Mouse (Mus musculus) heart, postnatal 0 days (tissue): ENCODE measurements around the gene Manbal.

Experiments used
- CTCF ChIP-seq: IDR thresholded peaks from 2 replicates; pipeline ENCODE4 v1.5.1; 2016; ENCODE audit warnings: antibody characterized with exemption, control low read depth, low read depth
- EP300 ChIP-seq: IDR thresholded peaks from 2 replicates; pipeline ENCODE4 v1.6.1; 2016; ENCODE audit warnings: antibody characterized with exemption, low read depth

DNA sequence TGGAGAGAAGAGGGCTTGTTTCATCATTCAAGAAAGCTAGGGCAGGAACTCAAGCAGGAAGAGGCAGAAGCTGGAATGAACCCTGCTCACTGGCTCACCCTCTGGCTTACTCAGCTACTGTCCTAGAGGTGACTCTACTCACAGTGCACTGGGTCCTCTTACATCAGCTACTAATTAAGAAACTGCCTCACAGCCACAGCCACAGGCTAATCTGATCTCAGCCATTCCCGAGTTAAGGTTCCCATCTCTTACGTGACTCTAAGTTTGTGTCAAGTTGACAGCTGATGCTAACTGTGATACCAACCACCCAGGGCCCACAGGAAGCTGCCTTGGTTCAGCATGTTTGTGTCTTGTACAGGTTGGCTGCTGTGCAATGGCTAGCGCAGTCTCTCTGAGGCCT, 4.4 kb upstream of the Manbal start:
- TF ChIP-seq CTCF (no peak), EP300 (no peak)
